Comparison of ENCODE assay signal across 8 mouse cellular contexts in genomic region chr8:124827387-124827786, GRCm38 (mm10). TPM values are rescaled to one million over a fixed set of nuclear protein-coding genes. Genes with fewer than 3 reads are reported as not detected.
DNase-seq lines count a peak whose midpoint lies in the region; ATAC-seq and TF ChIP-seq lines count a peak whose summit lies in the region.

No protein-coding gene starts in this region.

- H3K27ac ChIP-seq in midbrain, embryonic 14.5 days (replicated peaks; ENCODE audit: low read depth, low read length) = no peak overlapping the region
- H3K27ac ChIP-seq in midbrain, embryonic 15.5 days = no peak overlapping the region
- no peak overlapping the region for H3K27ac ChIP-seq in midbrain, postnatal 0 days (ENCODE audit: low read depth, low read length)

- no peak for ATAC-seq in midbrain, embryonic 14.5 days (ENCODE audit: low FRiP score, low TSS enrichment)
- no peak for ATAC-seq in midbrain, embryonic 15.5 days (replicated peaks)
- 0 out of 2 replicates have a peak, but pooled peaks have one; percentile 4 for ATAC-seq in midbrain, postnatal 0 days (ENCODE audit: low FRiP score)

- H3K36me3 ChIP-seq in midbrain, embryonic 14.5 days (ENCODE audit: control insufficient read depth, insufficient read depth, low read length) = peaks cover 64% of the 10 kb centered on the region
- H3K36me3 ChIP-seq in midbrain, embryonic 15.5 days (replicated peaks) = peaks cover 42% of the 10 kb centered on the region
- H3K36me3 ChIP-seq in midbrain, postnatal 0 days (ENCODE audit: insufficient read depth, low read length) = peaks cover 67% of the 10 kb centered on the region

- TF ChIP-seq CTCF in midbrain, postnatal 0 days (IDR thresholded peaks at IDR 0.05) = peak; percentile 88

- DNase-seq in midbrain, embryonic 14.5 days = peak; percentile 82
- peak; percentile 86 for DNase-seq in adipocyte (ENCODE audit: low spot score)
- DNase-seq in embryo, embryonic 10.5 days (ENCODE audit: low spot score) = peak; percentile 85
- DNase-seq in hindlimb bud, embryonic 11.5 days (ENCODE audit: extremely low spot score, low read depth, low spot score) = peak; percentile 50
- peak; percentile 31 to 56 for DNase-seq in left cerebral cortex, adult 18-20 months (ENCODE audit: low spot score in 2 of 2)
- DNase-seq in midbrain, postnatal 0 days (ENCODE audit: low spot score) = peak; percentile 72
- DNase-seq in thymus, postnatal 0 days (ENCODE audit: low spot score) = peak; percentile 32

- H3K4me2 ChIP-seq in midbrain, embryonic 14.5 days (ENCODE audit: low read length) = no peak overlapping the region
- H3K4me2 ChIP-seq in midbrain, embryonic 15.5 days = no peak overlapping the region
- no peak overlapping the region for H3K4me2 ChIP-seq in midbrain, postnatal 0 days (ENCODE audit: low read depth, low read length, poor library complexity, severe bottlenecking)

- no peak overlapping the region for H3K9ac ChIP-seq in midbrain, embryonic 14.5 days (replicated peaks; ENCODE audit: low read length)
- no peak overlapping the region for H3K9ac ChIP-seq in midbrain, embryonic 15.5 days
- no peak overlapping the region for H3K9ac ChIP-seq in midbrain, postnatal 0 days (replicated peaks; ENCODE audit: low read length, poor library complexity, severe bottlenecking)

- no peak overlapping the region for H3K4me3 ChIP-seq in midbrain, embryonic 14.5 days (replicated peaks; ENCODE audit: low read depth, low read length)
- H3K4me3 ChIP-seq in midbrain, embryonic 15.5 days = no peak overlapping the region
- H3K4me3 ChIP-seq in midbrain, postnatal 0 days (ENCODE audit: low read depth, low read length) = no peak overlapping the region

- no peaks in the 10 kb centered on the region for H3K4me1 ChIP-seq in midbrain, embryonic 14.5 days (ENCODE audit: control insufficient read depth, insufficient read depth, low read length)
- no peaks in the 10 kb centered on the region for H3K4me1 ChIP-seq in midbrain, embryonic 15.5 days
- H3K4me1 ChIP-seq in midbrain, postnatal 0 days (ENCODE audit: insufficient read depth, low read length) = no peaks in the 10 kb centered on the region

- WGBS in midbrain, embryonic 14.5 days = 4% methylated on average over 5 of the region's 5 CpGs
- WGBS in midbrain, embryonic 15.5 days = 2% methylated on average over 5 of the region's 5 CpGs
- WGBS in midbrain, postnatal 0 days = 3% methylated on average over 5 of the region's 5 CpGs

- no peaks in the 10 kb centered on the region for H3K9me3 ChIP-seq in midbrain, embryonic 14.5 days (ENCODE audit: control insufficient read depth, low read length)
- no peaks in the 10 kb centered on the region for H3K9me3 ChIP-seq in midbrain, embryonic 15.5 days
- H3K9me3 ChIP-seq in midbrain, postnatal 0 days (ENCODE audit: low read length) = no peaks in the 10 kb centered on the region

- no peaks in the 10 kb centered on the region; the same call in 1 of the 2 replicates for H3K27me3 ChIP-seq in midbrain, embryonic 14.5 days (ENCODE audit: control insufficient read depth, insufficient read depth, low read length)
- no peaks in the 10 kb centered on the region; the same call in 1 of the 2 replicates for H3K27me3 ChIP-seq in midbrain, embryonic 15.5 days (replicated peaks)
- H3K27me3 ChIP-seq in midbrain, postnatal 0 days (ENCODE audit: insufficient read depth, low read length) = no peaks in the 10 kb centered on the region

RNA-seq across cellular contexts. Expression of gene Trim67, which starts 34.5 kb away (rescaled TPM):
- polyA plus RNA-seq in midbrain, embryonic 14.5 days (2014; fragmentation: Nextera tagmentation; extraction: Ambion mirVana) = 31.1 and 31.9 TPM in 2 replicates
- 29.2 and 30.8 TPM in 2 replicates for polyA plus RNA-seq in midbrain, embryonic 15.5 days (2015; fragmentation: Nextera tagmentation; extraction: Ambion mirVana)
- total RNA-seq in left cerebral cortex, adult 18-20 months (2021) = 1 to 10 TPM; 1.5 to 2.2 TPM
- 87.1 and 104 TPM in 2 replicates for total RNA-seq in midbrain, postnatal 0 days (2014; rRNA removed)
- polyA plus RNA-seq in midbrain, postnatal 0 days (2015; fragmentation: Nextera tagmentation; extraction: Ambion mirVana) = 22.0 and 25.6 TPM in 2 replicates
- polyA plus RNA-seq in thymus, postnatal 0 days (2015; fragmentation: Nextera tagmentation; extraction: Ambion mirVana) = not detected in 2 replicates

RNA-seq across cellular contexts. Expression of gene Gnpat, which starts 35.4 kb away (rescaled TPM):
- polyA plus RNA-seq in midbrain, embryonic 14.5 days (2014; fragmentation: Nextera tagmentation; extraction: Ambion mirVana) = 65.5 and 90.8 TPM in 2 replicates
- 77.5 and 83.9 TPM in 2 replicates for polyA plus RNA-seq in midbrain, embryonic 15.5 days (2015; fragmentation: Nextera tagmentation; extraction: Ambion mirVana)
- total RNA-seq in left cerebral cortex, adult 18-20 months (2021) = 10 to 100 TPM; 57.4 to 63.2 TPM
- total RNA-seq in midbrain, postnatal 0 days (2014; rRNA removed) = 45.1 and 47.2 TPM in 2 replicates
- polyA plus RNA-seq in midbrain, postnatal 0 days (2015; fragmentation: Nextera tagmentation; extraction: Ambion mirVana) = 48.2 and 58.5 TPM in 2 replicates
- polyA plus RNA-seq in thymus, postnatal 0 days (2015; fragmentation: Nextera tagmentation; extraction: Ambion mirVana) = 78.2 and 78.9 TPM in 2 replicates

RNA-seq across cellular contexts. Expression of gene 2810004N23Rik, which starts 35.5 kb away (rescaled TPM):
- polyA plus RNA-seq in midbrain, embryonic 14.5 days (2014; fragmentation: Nextera tagmentation; extraction: Ambion mirVana) = 21.4 and 24.2 TPM in 2 replicates
- 27.4 and 28.3 TPM in 2 replicates for polyA plus RNA-seq in midbrain, embryonic 15.5 days (2015; fragmentation: Nextera tagmentation; extraction: Ambion mirVana)
- 10 to 100 TPM; 19.5 to 23.3 TPM for total RNA-seq in left cerebral cortex, adult 18-20 months (2021)
- total RNA-seq in midbrain, postnatal 0 days (2014; rRNA removed) = 20.6 and 24.7 TPM in 2 replicates
- polyA plus RNA-seq in midbrain, postnatal 0 days (2015; fragmentation: Nextera tagmentation; extraction: Ambion mirVana) = 20.3 and 20.4 TPM in 2 replicates
- 39.1 and 42.3 TPM in 2 replicates for polyA plus RNA-seq in thymus, postnatal 0 days (2015; fragmentation: Nextera tagmentation; extraction: Ambion mirVana)

Comparison
In these comparisons a context has a peak if more than half of its experiments do, and no peak if none do; other contexts are left out.
1. DNase-seq: peak in every context shown above with its lines; median percentile 86 in adipocyte; 85 in embryo, embryonic 10.5 days; 82 in midbrain, embryonic 14.5 days; 72 in midbrain, postnatal 0 days; 50 in hindlimb bud, embryonic 11.5 days; 44 in left cerebral cortex, adult 18-20 months; 32 in thymus, postnatal 0 days.
2. RNA of gene Trim67, which starts 34.5 kb away (polyA plus RNA-seq): 31.1 to 31.9 TPM in midbrain, embryonic 14.5 days, 29.2 to 30.8 TPM in midbrain, embryonic 15.5 days and 22.0 to 25.6 TPM in midbrain, postnatal 0 days; not detected in thymus, postnatal 0 days; every median in the first group is over 10 times any median in the second.